Mouse (Mus musculus) thymus, postnatal 25 days (tissue): ENCODE measurements around the gene Atxn3.
A peak's percentile ranks its signal among the peaks of the same experiment; 100 is the strongest.
"Not testable (repeated sequence)": the region's sequence is repeated elsewhere in the genome, so short reads cannot be mapped to it uniquely, and the experiment has no call there.

Experiments used
- DNase-seq: peaks from one replicate; pipeline ENCODE4 v3.0.0; 2022

The Atxn3 gene

DNA sequence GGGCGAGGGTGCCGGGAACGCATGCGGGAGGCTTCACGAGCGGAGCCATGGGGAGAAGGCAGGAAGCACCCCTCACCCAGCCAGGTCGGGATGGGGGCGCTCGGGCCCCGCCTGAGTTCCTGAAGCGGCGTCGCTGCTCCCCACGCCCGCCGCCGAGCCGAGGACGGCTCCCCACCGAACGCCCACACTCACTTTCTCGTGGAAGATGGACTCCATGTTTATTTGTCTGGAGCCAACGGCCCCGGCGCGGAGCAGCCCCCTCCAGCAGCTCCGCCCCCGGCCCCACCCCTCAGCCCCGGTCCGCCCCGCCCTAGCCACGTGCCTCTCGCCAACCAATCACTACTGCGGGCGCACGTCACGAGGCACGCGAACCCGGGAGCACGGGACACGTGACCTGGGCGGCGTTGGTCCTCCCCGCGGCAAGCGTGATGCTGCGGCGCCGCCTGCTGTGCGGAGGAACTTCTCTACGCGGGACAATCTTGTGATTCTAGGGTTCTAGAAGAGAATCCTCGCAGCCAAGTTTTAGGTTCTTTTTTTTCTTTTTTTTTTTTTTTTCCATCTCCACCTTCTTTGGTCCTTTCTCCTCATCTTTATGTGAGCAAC is at the start of gene Atxn3:
Gene Atxn3, minus strand, starts transcription at position 305 of the 603 bp plus-strand sequence.
- peak; percentile 96 for DNase-seq

DNA sequence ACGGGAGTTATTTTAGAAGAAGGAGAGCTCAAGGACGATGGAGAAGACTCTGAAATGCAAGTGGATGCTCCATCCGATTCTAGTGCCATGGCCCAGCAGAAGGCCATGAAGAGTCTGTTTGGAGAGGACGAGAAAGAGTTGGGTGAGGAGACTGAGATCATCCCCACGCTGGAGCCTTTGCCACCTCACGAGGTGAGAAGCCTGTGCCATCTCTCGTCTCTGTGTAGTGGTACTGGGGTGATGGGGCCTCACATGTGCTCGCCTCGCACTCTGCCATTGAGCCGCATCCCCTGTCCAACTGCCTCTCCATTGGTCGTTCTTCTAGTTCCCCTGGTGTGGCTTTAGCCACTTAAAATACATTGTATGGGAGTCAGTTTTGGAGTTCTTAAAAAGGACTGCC is 42.7 kb upstream of the Atxn3 start:
- DNase-seq, result no peak

DNA sequence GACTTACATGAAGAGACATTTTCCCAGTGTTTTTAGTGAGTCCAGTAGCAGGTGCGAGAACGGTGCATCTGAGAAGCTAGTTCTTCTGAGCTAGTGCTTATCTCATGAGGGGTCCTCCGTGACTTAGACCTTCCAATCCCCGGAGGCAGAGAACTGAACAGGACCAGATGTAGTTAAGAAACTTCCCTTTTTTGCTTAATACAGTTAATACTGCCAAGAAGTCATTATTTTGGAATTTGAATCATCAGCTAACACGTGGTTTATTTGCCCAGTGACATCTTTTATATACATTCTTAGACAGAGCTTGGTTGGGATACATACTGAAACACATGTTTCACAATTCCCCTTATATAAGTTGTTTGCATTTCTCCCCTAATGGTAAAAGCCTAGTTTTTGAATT is 40.9 kb upstream of the Atxn3 start:
- DNase-seq, result no peak

DNA sequence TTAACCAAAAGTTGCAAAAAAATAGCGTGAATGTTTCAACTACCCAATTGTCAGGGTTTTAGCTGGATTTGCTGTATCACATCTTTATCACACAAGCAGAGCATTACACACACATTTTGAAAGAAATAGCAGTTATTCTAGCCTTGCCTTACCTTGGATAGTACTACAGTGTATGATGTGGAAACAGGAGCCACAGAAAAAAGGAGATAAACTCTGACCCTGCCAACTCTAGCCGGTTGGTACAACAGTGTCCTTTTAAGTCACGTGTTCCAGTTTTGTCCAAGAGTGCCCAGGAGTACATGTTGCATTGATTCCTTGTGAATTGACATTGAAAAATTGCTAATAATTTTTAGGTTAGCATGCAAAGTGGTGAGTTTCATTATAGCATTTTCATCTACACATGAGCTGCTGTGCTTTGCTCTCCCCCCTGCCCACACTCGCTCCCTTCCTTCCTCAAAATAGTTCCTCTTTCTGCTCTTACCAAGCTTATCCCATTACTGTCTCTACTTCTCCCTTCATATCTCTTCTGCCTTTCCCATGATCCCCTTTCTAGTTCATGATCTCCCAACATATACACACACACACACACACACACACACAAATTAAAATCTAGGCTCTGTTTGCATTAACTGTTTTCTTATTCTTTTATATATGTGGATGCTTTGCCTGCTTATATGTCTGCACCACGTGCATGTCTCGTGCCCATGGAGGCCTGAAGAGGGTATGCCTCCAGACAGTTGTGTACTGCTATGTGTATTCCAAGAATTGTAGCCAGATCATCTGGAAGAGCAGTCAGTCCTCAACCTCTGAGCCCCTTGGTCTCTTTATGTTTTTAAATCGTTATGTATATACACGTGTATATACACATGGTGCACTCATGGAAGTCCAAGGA is 36.8 kb upstream of the Atxn3 start:
- DNase-seq, result no peak

DNA sequence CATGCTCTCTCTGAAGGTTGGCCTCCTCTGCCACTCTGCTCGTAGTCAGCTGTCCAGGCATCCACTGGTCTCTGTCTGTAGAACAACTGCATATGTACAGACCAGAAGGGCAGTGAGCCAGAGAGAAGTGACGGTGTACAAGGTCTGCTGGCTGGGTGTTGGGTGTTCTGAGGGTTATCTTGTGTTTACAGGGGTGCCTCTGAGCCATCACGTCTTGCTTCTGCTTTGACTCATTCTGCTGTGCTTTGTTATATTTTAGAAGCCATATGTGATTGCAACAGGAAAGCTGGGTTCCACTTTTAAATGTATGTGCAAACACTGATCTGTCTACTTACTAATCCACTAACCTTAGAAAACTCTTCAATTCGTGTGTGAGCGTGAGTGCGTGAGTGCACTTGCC is 29.6 kb upstream of the Atxn3 start:
- DNase-seq, result no peak

DNA sequence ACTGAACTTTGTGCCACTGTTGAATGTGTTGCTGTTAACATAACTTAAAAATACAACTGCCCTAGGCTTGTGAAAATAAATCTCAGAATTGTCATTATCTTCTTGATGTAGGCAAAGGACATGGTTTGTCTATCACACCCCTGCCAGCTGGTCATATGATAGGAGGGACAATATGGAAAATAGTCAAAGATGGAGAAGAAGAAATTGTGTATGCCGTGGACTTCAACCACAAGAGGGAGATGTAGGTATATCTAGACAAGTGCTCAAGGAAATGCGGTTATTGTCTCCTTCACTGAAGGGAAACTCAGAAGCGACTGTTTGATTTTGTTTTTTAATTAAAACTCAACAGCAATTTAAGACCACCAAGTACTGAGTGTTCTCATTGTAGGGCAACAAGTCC is 27.1 kb upstream of the Atxn3 start:
- no peak for DNase-seq

DNA sequence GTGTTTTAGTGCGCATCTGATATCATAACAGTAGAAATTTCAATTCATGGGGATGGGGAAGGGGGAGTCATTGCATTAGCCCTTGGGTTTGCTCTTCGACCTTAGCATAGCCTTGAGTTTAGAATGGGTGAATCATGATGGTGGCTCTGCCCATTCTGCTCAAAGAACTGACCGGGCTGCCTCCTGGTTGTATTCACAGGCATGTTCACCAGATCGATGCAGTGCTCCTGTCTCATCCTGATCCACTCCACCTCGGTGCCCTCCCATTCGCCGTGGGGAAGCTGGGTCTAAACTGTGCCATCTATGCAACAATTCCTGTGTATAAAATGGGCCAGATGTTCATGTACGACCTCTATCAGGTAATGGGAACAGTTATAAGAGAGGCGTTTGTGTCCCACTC is 24.9 kb upstream of the Atxn3 start:
- DNase-seq, result no peak

DNA sequence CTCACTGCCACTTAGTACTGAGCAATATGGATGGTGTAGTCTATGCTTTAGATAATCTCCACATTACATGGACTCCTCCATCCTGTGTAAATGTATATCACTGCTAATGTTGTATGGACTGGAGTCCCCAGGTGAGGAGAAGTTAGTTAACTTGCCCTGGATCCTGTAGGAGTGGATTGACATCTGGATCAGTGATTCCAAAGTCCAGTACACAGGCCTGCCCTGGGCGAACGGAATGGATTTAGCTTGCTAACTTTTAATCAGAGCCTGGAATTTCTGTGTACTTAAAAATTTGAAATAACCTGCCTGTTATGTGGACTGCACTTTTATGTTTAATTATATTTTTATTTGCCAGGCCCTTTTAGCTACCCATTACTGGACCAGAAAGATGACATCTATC is 23.5 kb upstream of the Atxn3 start:
- DNase-seq, result no peak

DNA sequence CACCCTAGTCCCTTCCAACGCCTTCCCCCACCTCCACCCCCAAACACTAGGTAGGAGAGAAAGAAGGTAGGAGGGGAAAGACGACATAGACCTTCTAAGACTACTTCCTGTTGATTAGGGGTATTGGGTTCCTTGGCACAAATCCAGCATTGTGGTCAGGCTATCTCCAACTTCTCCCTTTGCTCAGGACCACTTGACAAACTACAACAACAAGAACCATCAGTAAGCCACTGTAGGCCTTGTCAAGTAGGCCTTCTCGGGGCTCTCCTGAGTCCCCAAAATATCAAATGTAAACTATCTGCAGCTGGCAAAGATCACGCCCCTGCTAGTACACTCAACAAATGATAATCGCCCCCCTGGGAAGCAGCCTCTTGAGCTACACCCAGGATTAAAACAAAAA is 22.2 kb upstream of the Atxn3 start:
- DNase-seq, result no peak

DNA sequence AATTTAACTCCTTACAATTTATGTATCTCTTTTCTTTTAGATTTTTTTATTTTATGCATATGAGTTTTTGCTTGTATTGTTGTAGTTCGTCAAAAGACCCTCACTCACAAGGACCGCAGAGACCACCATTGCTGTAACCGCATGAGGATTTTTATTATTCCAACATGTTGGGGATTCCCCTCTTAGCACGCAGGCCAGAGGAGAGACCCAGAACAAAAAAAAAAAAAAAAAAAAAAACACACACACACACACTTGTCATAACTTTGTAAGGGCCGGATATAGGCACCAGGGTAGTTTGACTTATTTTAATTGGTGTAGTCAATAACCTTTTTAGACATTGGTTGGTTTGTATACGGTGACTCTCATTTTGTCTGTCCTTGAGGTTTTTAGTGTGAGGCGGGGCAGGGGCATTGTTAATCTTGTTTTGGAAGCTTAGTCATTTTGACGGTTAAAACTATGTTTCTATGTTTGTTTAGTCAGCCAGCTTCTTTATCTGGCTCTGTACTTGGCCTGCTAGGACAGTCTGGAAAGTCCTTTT is 21.2 kb upstream of the Atxn3 start:
- DNase-seq, result no peak

DNA sequence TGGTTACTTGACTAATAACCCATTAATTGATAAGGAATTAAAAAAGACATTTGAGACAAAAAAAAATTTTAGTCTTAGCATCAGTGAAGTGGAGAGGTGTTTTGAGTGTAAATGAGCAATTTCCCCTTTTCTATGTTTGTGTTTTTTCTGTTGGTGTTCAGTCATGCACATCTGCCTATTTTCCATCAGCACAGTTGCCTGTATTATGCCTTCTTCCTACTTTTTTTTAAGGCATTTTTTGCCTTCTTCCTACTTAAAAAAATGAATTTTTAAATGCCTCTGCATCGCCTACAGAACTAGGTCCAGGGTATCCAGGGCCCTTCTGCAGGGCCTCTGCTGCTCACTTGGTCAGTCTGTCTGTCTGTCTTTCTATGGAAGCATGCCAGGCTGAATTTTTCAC is 20.5 kb upstream of the Atxn3 start:
- DNase-seq, result no peak

DNA sequence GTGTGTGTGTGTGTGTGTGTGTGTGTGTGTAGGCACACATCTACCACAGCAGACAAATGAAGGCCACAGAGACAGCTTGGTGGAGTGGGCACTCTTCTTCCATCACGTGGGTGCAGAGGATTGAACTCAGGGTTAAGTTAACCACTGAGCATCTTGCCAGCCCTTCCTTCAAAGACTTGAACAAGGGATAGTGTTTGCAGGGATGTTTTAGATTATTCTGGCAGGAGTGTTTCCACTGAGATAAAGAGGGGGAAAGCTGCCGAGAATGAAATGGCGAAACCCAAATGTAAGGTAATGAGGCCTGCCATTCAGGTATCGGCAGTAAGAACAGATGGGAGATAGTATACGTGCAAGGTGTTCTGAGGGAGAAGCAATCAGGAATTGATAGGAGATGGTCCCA is 20.1 kb upstream of the Atxn3 start:
- no peak for DNase-seq

DNA sequence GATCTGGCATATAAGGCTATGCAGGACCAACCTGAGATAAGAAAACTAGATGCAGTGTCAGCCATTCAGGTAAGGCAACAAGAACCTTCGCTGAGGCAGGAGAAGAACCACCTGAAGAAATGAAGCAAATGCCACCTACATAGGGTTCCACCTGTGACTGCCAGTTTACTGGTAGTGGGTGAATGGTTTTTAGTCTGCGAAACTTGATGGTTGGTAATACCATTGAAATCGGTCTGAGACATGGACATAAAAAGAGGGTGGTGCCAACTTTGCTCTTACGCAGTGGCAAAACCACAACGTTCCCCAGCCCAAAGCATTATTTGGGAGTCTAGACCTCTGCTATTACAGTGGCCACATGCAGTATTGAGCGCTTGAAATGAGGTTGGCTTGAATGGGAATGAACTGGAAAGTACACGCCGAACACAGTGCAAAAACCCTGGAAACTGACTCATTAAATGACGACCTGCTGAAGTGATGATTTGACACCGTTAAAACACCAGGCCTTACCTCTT is 19.4 kb upstream of the Atxn3 start:
- DNase-seq, result no peak

DNA sequence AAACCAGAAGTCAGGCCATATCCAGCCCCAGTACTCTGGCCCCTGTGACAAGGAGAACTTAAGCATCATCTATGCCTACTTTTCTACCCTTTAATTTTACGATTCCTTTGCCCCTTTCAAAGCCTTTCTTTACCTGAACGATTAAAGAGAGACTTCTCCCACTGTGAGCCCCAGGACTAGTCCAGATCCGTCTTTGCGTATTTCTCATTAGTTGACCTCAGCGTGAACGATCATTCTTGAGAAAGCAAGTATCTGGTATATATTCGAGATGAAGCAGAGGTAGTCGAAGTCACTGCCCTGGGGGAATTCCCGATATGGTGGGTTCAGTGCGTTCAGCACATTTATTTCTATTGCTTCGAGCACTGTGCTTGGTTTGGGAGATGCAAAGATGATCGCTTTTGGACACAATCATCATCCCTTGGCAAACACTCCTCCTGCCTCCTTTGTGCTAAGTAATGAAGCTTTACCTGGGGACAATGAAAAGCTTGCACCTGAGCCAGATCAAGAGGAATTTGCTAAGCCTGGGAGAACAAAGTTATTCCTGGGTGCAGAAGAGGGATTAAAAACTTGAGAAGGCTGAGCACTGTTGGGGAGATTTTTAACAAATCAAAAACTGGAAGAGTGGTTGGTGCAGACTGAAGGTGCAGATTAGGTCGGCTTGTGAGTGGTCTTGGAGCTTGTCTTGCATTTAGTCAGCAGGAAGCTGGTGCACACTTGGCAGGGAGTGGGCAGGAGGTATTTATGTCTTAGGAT is 18.8 kb upstream of the Atxn3 start:
- DNase-seq, result no peak

DNA sequence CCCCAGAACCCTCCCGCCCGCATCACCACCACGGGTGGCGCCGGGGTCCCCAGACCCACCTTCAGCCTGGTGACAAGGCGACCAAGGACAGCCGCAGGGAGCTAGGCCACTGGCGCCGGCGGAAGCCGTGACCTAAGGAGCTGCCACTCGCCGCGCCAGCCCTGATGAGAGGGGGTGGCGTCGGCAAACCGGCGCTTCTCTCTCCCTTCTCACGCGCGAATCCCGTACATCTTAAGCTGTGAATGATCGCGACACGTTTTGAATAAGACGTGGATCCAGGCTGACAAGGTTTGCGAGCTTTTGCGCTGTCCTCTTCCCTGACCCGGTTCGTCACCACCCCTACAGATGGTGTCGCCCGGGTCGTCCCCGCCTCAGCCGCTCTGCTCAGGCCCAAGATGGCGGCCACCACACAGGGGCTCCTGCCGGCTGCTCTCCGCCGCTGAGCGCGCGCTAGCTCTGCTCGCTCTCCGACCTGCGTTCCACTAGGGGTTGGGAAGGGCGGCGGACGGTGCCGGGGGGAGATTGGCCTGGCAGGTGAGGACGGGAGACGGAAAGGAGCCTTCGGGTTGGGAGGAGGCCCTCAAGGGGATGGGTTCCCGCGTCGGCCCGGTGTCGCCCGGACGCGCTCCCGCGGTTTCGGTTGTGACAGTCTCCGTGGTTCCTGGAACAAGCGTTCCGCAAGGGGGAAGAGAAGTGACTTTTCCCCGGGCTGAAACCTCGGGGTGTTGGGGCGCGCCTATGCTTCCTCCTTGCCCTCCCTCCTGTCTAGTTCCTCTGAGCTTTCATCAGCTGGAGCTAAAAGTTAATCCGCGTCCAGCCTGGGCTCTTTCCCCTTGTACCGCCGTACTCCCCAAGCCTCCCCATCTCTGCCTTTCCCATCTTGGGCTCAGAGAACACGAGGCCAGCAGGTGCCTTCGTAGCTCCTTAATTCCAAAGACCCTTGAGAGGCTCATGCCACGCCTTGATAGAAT is 17.8 kb upstream of the Atxn3 start, which contains the start of gene Cpsf2:
Gene Cpsf2, plus strand, starts transcription at position 388 of the 971 bp plus-strand sequence.
- peak; percentile 87 for DNase-seq

DNA sequence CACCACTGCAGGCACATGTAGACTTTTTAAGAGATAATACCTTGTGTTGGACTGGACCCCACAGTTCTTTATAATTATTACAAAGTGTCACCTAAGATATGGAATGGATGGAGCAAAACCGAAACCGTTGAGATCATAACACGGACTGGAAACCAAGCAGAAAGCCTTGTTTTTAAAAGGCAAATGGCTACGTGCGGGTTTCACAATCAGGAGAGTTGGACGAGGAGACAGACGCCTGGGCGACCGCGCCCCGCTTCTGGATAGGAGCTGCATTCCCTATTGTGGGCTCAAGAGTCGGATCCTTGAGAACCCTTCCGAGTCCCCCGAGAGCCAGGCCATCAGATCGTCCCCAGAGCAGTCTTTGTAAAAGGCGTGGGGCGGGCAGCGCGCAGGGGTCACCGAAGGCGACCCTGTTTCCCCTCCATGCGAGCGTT is 17.1 kb upstream of the Atxn3 start:
- no peak for DNase-seq

DNA sequence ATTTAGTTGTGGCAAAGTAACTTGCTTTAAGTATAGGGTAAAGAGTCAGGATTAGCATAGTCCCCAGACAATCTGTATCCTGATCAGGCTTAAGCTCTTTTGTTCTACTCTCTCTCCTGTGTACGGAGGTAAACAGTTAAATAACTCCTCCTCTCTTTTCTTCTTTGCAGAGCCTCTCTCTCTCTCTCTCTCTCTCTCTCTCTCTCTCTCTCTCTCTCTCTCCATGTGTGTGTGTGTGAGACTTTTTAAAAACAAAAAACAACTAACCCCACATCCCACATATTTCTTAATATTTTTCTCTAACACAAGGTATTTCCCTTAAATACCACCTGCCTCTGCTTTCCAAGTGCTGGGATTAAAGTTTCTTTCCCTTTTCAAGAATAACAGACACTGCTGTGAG is 16.5 kb upstream of the Atxn3 start:
- DNase-seq, result no peak

DNA sequence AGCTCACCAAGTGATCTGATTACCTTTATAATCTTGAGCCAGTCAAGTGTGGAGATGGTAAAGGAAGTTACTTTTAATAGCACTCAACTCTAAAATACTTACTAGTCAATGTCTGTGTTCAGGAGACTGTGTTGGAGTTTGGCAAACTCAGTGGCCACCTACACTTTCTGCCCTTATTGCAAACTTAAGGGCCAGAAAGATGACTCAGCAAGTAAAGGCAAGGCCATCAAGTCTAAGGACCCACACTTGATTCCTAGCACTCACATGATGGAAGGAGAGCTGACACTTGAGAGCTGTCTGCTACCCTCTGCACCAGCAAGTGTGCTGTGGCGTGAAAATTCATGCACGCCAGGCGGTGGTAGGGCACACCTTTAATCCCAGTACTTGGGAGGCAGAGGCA is 14.2 kb upstream of the Atxn3 start:
- no peak for DNase-seq

DNA sequence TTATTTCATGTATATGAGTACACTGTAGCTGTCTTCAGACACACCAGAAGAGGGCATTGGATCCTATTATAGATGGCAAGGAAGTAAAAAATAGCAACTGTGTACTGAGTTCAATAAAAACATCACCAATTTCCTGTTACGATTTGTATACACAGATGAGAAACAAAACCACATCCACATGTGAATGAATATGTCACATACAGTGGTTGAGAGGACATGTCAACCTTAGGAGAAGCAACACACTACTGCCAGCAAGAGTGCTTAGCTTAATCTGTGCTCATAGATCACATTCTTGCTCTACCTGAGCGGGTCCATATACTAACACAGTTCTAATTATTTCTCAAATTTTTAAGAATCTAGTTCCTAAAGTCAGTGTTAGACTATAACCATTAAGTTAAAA is 13.3 kb upstream of the Atxn3 start:
- no peak for DNase-seq

DNA sequence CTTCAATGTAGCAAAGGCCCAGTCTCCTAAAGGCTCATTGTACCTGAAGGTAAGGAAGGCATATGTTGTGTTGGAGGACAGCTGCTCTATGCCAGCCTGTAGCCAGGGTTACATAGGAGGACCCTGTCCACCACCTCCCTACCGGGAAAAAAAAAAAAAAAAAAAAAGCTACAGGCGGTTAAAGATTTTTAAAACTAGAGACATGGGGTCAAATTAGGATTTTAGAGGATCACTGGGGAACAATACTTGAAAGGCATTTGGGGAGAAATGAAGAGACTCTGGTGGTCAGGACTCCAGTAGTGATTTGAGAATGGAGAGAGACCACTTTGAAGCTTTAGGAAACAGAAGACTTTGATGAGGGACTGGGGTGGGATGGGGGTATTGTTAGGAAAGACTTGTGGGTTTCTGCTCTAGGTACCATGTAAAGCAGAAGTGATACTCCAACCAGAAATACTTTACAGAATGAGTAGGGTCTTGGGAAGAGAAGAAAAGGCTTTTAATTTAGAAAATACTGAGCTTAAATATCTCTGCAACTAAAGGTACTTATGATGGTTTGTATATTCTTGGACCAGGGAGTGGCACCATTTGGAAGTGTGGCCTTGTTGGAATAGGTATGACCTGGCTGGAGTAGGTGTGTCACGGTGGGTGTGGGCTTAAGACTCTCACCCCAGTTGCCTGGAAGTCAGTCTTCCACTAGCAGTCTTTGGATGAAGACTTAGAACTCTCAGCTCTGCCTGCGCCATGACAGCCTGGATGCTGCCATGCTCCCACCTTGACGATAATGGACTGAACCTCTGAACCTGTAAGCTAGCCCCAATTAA is 1.1 kb upstream of the Atxn3 start:
- DNase-seq, result not testable (repeated sequence)

DNA sequence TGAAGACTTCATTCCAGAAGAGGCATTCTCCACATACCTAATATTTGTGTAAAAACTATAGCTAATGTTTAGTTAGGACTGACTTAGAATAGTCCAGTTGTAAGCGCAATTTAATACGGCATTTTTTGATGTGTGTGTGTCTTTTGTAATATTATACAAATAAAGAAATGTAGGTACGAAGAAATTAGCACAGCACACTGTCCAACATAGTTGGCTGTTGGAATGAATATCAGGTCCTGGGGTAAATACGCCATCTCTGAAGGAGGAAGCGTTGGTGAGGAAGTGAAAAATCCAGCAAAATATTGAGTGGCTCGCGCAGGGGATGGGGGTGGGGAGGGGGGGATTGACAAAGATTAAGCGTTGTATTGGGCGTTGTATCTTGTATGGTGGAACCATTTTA is 510 bp upstream of the Atxn3 start:
- no peak for DNase-seq
